Mouse (Mus musculus): ENCODE results near the gene Mup7. TPM values are rescaled to one million over a fixed set of nuclear protein-coding genes. Genes with fewer than 3 reads are reported as not detected.
"Not testable (repeated sequence)": the region's sequence is repeated elsewhere in the genome, so short reads cannot be mapped to it uniquely, and the experiment has no call there.

Mup7 gene
- not detected for total RNA-seq (2021)
- long read RNA-seq, experiment 1, result 0 reads
- long read RNA-seq, experiment 2, result 0 reads

DNA sequence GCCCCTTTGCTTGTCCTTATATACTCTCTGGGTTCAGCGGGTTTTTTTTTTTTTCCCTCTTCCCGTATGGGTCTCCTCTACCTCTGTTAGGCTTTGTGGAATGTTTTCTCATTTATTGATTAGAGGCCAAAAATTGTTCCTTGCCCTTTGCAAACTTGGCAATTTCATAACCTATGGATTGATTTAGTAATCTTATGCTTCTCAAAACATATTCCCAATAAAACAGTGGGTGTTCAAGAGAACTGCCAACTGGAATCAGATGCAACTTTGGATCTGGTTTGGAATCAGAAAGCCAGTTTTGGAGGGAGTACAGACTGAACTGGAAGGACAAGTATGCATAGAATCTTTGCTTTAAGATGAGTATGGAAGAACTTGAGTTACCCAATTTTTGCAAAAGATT, at the start of gene Mup7:
Gene Mup7 (minus strand): TSS at position 101 of the 400 bp plus-strand sequence.
- not testable (repeated sequence) for DNase-seq (ENCODE audit: low spot score in 2 of 2)

DNA sequence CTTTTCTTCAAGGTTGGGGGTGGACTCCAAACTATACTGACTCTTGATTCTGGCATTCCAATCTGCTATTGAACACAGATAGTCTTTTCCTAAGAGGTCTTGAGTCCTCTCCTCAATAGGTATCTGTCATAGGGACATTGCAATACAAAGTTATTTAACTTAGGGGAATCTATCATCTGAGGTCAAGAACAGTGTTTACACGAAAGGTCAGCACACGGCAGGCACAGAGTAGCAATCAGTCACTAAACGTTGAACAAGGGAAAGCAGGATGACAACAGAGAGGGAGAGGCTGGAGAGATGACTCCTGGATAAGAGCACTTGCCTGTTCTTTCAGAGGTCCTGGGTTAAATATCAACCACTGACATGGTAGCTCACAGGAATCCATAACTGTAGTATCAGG, 9.6 kb upstream of the Mup7 start:
- not testable (repeated sequence) for DNase-seq (ENCODE audit: low spot score in 2 of 2)

GRCm38 (mm10) chr4:60029334-60030111, 40.8 kb downstream of the Mup7 start:
- DNase-seq (ENCODE audit: low spot score in 2 of 2), result not testable (repeated sequence)

GRCm38 (mm10) chr4:60020141-60020540, 50.1 kb downstream of the Mup7 start:
- not testable (repeated sequence) for DNase-seq (ENCODE audit: low spot score in 2 of 2)

Other genes starting within 250 kb of the Mup7 start
- not detected for gene Slc46a2, start 155.4 kb downstream of the Mup7 start, total RNA-seq (2021)
- gene Mup4, start 109.8 kb downstream of the Mup7 start, total RNA-seq (2021), result not detected
- gene Mup6, start 106.2 kb downstream of the Mup7 start, total RNA-seq (2021), result not detected
- gene Mup2, start 83.8 kb upstream of the Mup7 start, total RNA-seq (2021), result not detected
- not detected for gene Mup8, start 152.1 kb upstream of the Mup7 start, total RNA-seq (2021)